14 mouse cellular contexts compared by ENCODE assay signal in genomic region chr7:65782024-65782423, GRCm38 (mm10).
A peak's percentile ranks its signal among the peaks of the same experiment; 100 is the strongest.
DNase-seq lines count a peak whose midpoint lies in the region; ATAC-seq lines count a peak whose summit lies in the region.
"Had no signal": no experiment of that assay in that cellular context is flagged by ENCODE, and none has a peak within 500 bp of the region (broad histone marks: within the 10 kb centered on the region; RNA-seq: fewer than 3 reads in every experiment).

No protein-coding gene starts in this region.

- H3K4me3 ChIP-seq in heart, embryonic 12.5 days, result no peak overlapping the region
- H3K4me3 ChIP-seq in limb, embryonic 10.5 days, result no peak overlapping the region
- H3K4me3 ChIP-seq: embryonic facial prominence, embryonic 12.5 days; forebrain, embryonic 15.5 days; hindbrain, embryonic 15.5 days; midbrain, embryonic 13.5 days had no signal

- H3K27ac ChIP-seq in heart, embryonic 12.5 days (ENCODE audit: poor library complexity, severe bottlenecking), result no peak overlapping the region
- 0 out of 2 replicates have a peak overlapping the region, but pooled peaks have one; percentile 70 for H3K27ac ChIP-seq in limb, embryonic 10.5 days
- H3K27ac ChIP-seq: embryonic facial prominence, embryonic 12.5 days; forebrain, embryonic 15.5 days; hindbrain, embryonic 15.5 days; midbrain, embryonic 13.5 days had no signal

- H3K27me3 ChIP-seq in heart, embryonic 12.5 days (replicated peaks), result peaks cover 13% of the 10 kb centered on the region
- no peaks in the 10 kb centered on the region for H3K27me3 ChIP-seq in limb, embryonic 10.5 days (ENCODE audit: low read depth, poor library complexity, severe bottlenecking)
- H3K27me3 ChIP-seq: embryonic facial prominence, embryonic 12.5 days; forebrain, embryonic 15.5 days; hindbrain, embryonic 15.5 days; midbrain, embryonic 13.5 days had no signal

- H3K4me1 ChIP-seq in heart, embryonic 12.5 days (replicated peaks), result no peaks in the 10 kb centered on the region
- H3K4me1 ChIP-seq in limb, embryonic 10.5 days, result peaks cover 38% of the 10 kb centered on the region
- H3K4me1 ChIP-seq: embryonic facial prominence, embryonic 12.5 days had no signal

- peak; percentile 94 for DNase-seq in heart, adult 11 months
- peak; percentile 24 for DNase-seq in 3T3-L1 (ENCODE audit: low read depth, low spot score)
- peak; percentile 40 for DNase-seq in adrenal gland, adult 8-10 months
- no peak for DNase-seq in limb, embryonic 10.5 days (ENCODE audit: low spot score)
- no peak for DNase-seq in urinary bladder, postnatal 4 days (ENCODE audit: low spot score in 2 of 2)
- DNase-seq in retina, embryonic 14.5 days (ENCODE audit: low spot score), result no peak
- no peak for DNase-seq in kidney, adult 11 months
- DNase-seq: cerebellum, postnatal 14 days; kidney, adult 9 months had no signal

- WGBS in heart, embryonic 12.5 days, result 89% methylated on average over 7 of the region's 7 CpGs
- WGBS in limb, embryonic 10.5 days, result 88% methylated on average over 7 of the region's 7 CpGs

- no peak overlapping the region for H3K9ac ChIP-seq in heart, embryonic 12.5 days
- H3K9ac ChIP-seq: embryonic facial prominence, embryonic 12.5 days; forebrain, embryonic 15.5 days; hindbrain, embryonic 15.5 days; midbrain, embryonic 13.5 days had no signal

- H3K9me3 ChIP-seq in heart, embryonic 12.5 days (replicated peaks), result no peaks in the 10 kb centered on the region
- no peaks in the 10 kb centered on the region for H3K9me3 ChIP-seq in limb, embryonic 10.5 days (replicated peaks)
- H3K9me3 ChIP-seq: embryonic facial prominence, embryonic 12.5 days; forebrain, embryonic 15.5 days; hindbrain, embryonic 15.5 days; midbrain, embryonic 13.5 days had no signal

- ATAC-seq in heart, embryonic 12.5 days (ENCODE audit: insufficient number of reproducible peaks, low FRiP score), result no peak
- ATAC-seq: forebrain, embryonic 15.5 days; midbrain, embryonic 13.5 days had no signal

- H3K36me3 ChIP-seq in heart, embryonic 12.5 days, result no peaks in the 10 kb centered on the region
- no peaks in the 10 kb centered on the region for H3K36me3 ChIP-seq in limb, embryonic 10.5 days
- H3K36me3 ChIP-seq: embryonic facial prominence, embryonic 12.5 days; forebrain, embryonic 15.5 days; hindbrain, embryonic 15.5 days; midbrain, embryonic 13.5 days had no signal

- H3K4me2 ChIP-seq in heart, embryonic 12.5 days, result no peak overlapping the region
- H3K4me2 ChIP-seq: embryonic facial prominence, embryonic 12.5 days; forebrain, embryonic 15.5 days; hindbrain, embryonic 15.5 days; midbrain, embryonic 13.5 days had no signal

Comparison
In these comparisons a context has a peak if more than half of its experiments do, and no peak if none do; other contexts are left out.
1. DNase-seq: peak in heart, adult 11 months (single experiment), 3T3-L1 (single experiment) and adrenal gland, adult 8-10 months (single experiment); none in limb, embryonic 10.5 days (single experiment), urinary bladder, postnatal 4 days (0 of 2), retina, embryonic 14.5 days (single experiment) and kidney, adult 11 months (single experiment).